Mouse (Mus musculus): ENCODE results near the gene Srl. TPM values are rescaled to one million over a fixed set of nuclear protein-coding genes. Genes with fewer than 3 reads are reported as not detected.

Srl gene
- total and polyA plus RNA-seq, 3 experiments, result 44.6 to 88.8 (median 71.3) TPM

- Histone ChIP-seq H3K36me3 (replicated peaks in 1 of 2; ENCODE audit: control insufficient read depth in 1 of 2, insufficient read depth in 1 of 2, low read length in 1 of 2) (peaks cover 28 to 70% of the 10 kb centered on the region in 2 experiments), H3K79me2 (replicated peaks; ENCODE audit: control insufficient read depth, extremely low read depth, insufficient read depth, poor library complexity, severe bottlenecking) (peaks cover 16% of the 10 kb centered on the region), H3K9me3 (replicated peaks; ENCODE audit: low read length) (peaks cover 4% of the 10 kb centered on the region), H3K27me3 (replicated peaks) (no peaks in the 10 kb centered on the region), H3K9ac (ENCODE audit: insufficient read depth, low read depth) (0 out of 2 replicates have a peak overlapping the region, but pooled peaks have one; percentile 11), H3K4me1 (ENCODE audit: control insufficient read depth in 1 of 2, insufficient read depth in 2 of 2) (peaks cover 25 to 79% of the 10 kb centered on the region in 2 experiments), H3K27ac (ENCODE audit: insufficient read depth, low read depth) (no peak overlapping the region), H3K4me2 (ENCODE audit: insufficient read depth, low read depth, poor library complexity, severe bottlenecking) (no peak overlapping the region), H3K4me3 (replicated peaks in 1 of 3; ENCODE audit: low read depth in 2 of 3, low read length in 2 of 3, poor library complexity in 1 of 3) (no peak overlapping the region)
- dilution Hi-C loops (cut with MboI; ENCODE audit: extremely low pct_ligation_motif_present, extremely low pct_unique_long_range_greater_than_20kb, low sequenced_read_pairs) (no loop called here), in situ Hi-C loops (cut with MboI; ENCODE audit: low pct_ligation_motif_present, low pct_unique_long_range_greater_than_20kb, low sequenced_read_pairs) (no loop called here)
- no peak for DNase-seq (ENCODE audit: extremely low read depth)
- no peak for TF ChIP-seq TCF12 (IDR thresholded peaks at IDR 0.05; ENCODE audit: low read depth, low read length)
- no peak for TF ChIP-seq CHD1 (IDR thresholded peaks at IDR 0.05; ENCODE audit: low read depth, low read length)
- no peak for TF ChIP-seq SMC3 (IDR thresholded peaks at IDR 0.05; ENCODE audit: low read depth, low read length)
- no peak for TF ChIP-seq HCFC1 (IDR thresholded peaks at IDR 0.05; ENCODE audit: low read depth, low read length)
- TF ChIP-seq UBTF (IDR thresholded peaks at IDR 0.05; ENCODE audit: low read depth, low read length), result no peak
- no peak for TF ChIP-seq SIN3A (IDR thresholded peaks at IDR 0.05; ENCODE audit: low read length)
- TF ChIP-seq ETS1 (conservative IDR thresholded peaks at IDR 0.05; ENCODE audit: low read depth, low read length), result no peak
- TF ChIP-seq GABPA (IDR thresholded peaks at IDR 0.05; ENCODE audit: insufficient replicate concordance, low read depth, low read length), result no peak
- TF ChIP-seq CTCF (conservative IDR thresholded peaks at IDR 0.05 in 1 of 2, IDR thresholded peaks at IDR 0.05 in 1 of 2; ENCODE audit: low read depth in 2 of 2, low read length in 2 of 2), result no peak
- no peak for TF ChIP-seq POLR2AphosphoS2 (IDR thresholded peaks at IDR 0.05; ENCODE audit: low read depth, low read length)
- TF ChIP-seq E2F4 (IDR thresholded peaks at IDR 0.05; ENCODE audit: insufficient replicate concordance, low read depth, low read length), result no peak
- no peak for TF ChIP-seq PAX5 (IDR thresholded peaks at IDR 0.05; ENCODE audit: low read length)
- no peak for TF ChIP-seq ZNF384 (IDR thresholded peaks at IDR 0.05; ENCODE audit: low read depth, low read length)
- TF ChIP-seq POLR2A (IDR thresholded peaks at IDR 0.05; ENCODE audit: low read depth, low read length), result no peak
- no peak for TF ChIP-seq MXI1 (IDR thresholded peaks at IDR 0.05; ENCODE audit: low read depth, low read length)
- TF ChIP-seq NRF1 (IDR thresholded peaks at IDR 0.05; ENCODE audit: low read depth, low read length), result no peak
Observed at GRCm38 (mm10) chr16:4551885-4552284, 10.3 kb upstream of the Srl start.

- H3K4me1 ChIP-seq (ENCODE audit: control insufficient read depth in 1 of 2, insufficient read depth in 2 of 2), result peaks cover 22 to 72% of the 10 kb centered on the region in 2 experiments
- TF ChIP-seq CTCF (conservative IDR thresholded peaks at IDR 0.05 in 1 of 2, IDR thresholded peaks at IDR 0.05 in 1 of 2; ENCODE audit: low read depth in 2 of 2, low read length in 2 of 2) (peak; percentile 95 to 97), JUN (IDR thresholded peaks at IDR 0.05; ENCODE audit: insufficient read depth, low read depth, low read length) (no peak), GABPA (IDR thresholded peaks at IDR 0.05; ENCODE audit: insufficient replicate concordance, low read depth, low read length) (no peak), CHD2 (IDR thresholded peaks at IDR 0.05; ENCODE audit: low read length) (no peak), USF1 (IDR thresholded peaks at IDR 0.05; ENCODE audit: low read depth, low read length) (no peak), MEF2A (IDR thresholded peaks at IDR 0.05; ENCODE audit: borderline replicate concordance, low read depth, low read length) (no peak), RAD21 (IDR thresholded peaks at IDR 0.05; ENCODE audit: low read depth, low read length) (peak; percentile 76), MXI1 (IDR thresholded peaks at IDR 0.05; ENCODE audit: low read depth, low read length) (0 out of 2 replicates have a peak, but pooled peaks have one; percentile 4), NELFE (IDR thresholded peaks at IDR 0.05; ENCODE audit: low read depth, low read length) (peak; percentile 31; the same call in 1 of the 2 replicates), MAX (IDR thresholded peaks at IDR 0.05; ENCODE audit: low read length) (peak; percentile 55; the same call in 1 of the 2 replicates), BHLHE40 (IDR thresholded peaks at IDR 0.05; ENCODE audit: low read depth, low read length) (no peak), ZMIZ1 (IDR thresholded peaks at IDR 0.05; ENCODE audit: low read depth, low read length) (no peak), EP300 (IDR thresholded peaks at IDR 0.05; ENCODE audit: low read length) (no peak), ZC3H11A (IDR thresholded peaks at IDR 0.05; ENCODE audit: low read depth, low read length) (0 out of 2 replicates have a peak, but pooled peaks have one; percentile 1), IRF4 (IDR thresholded peaks at IDR 0.05; ENCODE audit: low read depth, low read length) (0 out of 2 replicates have a peak, but pooled peaks have one; percentile 15), HCFC1 (IDR thresholded peaks at IDR 0.05; ENCODE audit: low read depth, low read length) (no peak), USF2 (conservative IDR thresholded peaks at IDR 0.05; ENCODE audit: low read depth, low read length) (no peak), SMC3 (IDR thresholded peaks at IDR 0.05; ENCODE audit: low read depth, low read length) (peak; percentile 85), MYC (IDR thresholded peaks at IDR 0.05; ENCODE audit: low read depth, low read length) (no peak), UBTF (IDR thresholded peaks at IDR 0.05; ENCODE audit: low read depth, low read length) (no peak), JUND (conservative IDR thresholded peaks at IDR 0.05; ENCODE audit: low read depth, low read length) (no peak), ZKSCAN1 (IDR thresholded peaks at IDR 0.05; ENCODE audit: borderline replicate concordance, low read depth, low read length) (no peak)
- DNase-seq (ENCODE audit: extremely low read depth), result peak; percentile 77
- no peak overlapping the region for H3K4me3 ChIP-seq (replicated peaks in 1 of 3; ENCODE audit: low read depth in 2 of 3, low read length in 2 of 3, poor library complexity in 1 of 3)
- H3K27ac ChIP-seq (ENCODE audit: insufficient read depth, low read depth), result no peak overlapping the region
- dilution Hi-C loops (cut with MboI; ENCODE audit: extremely low pct_ligation_motif_present, extremely low pct_unique_long_range_greater_than_20kb, low sequenced_read_pairs), result no loop called here
- peaks cover 8% of the 10 kb centered on the region for H3K79me2 ChIP-seq (replicated peaks; ENCODE audit: control insufficient read depth, extremely low read depth, insufficient read depth, poor library complexity, severe bottlenecking)
- peaks cover 2% of the 10 kb centered on the region for H3K9me3 ChIP-seq (replicated peaks; ENCODE audit: low read length)
- H3K4me2 ChIP-seq (ENCODE audit: insufficient read depth, low read depth, poor library complexity, severe bottlenecking), result no peak overlapping the region
- no peak overlapping the region for H3K9ac ChIP-seq (ENCODE audit: insufficient read depth, low read depth)
- H3K27me3 ChIP-seq (replicated peaks), result no peaks in the 10 kb centered on the region
- peaks cover 35 to 70% of the 10 kb centered on the region in 2 experiments for H3K36me3 ChIP-seq (replicated peaks in 1 of 2; ENCODE audit: control insufficient read depth in 1 of 2, insufficient read depth in 1 of 2, low read length in 1 of 2)
- in situ Hi-C loops (cut with MboI; ENCODE audit: low pct_ligation_motif_present, low pct_unique_long_range_greater_than_20kb, low sequenced_read_pairs), result no loop called here
Observed at GRCm38 (mm10) chr16:4551056-4551455, 9.4 kb upstream of the Srl start.
